Mouse (Mus musculus) subcutaneous adipose tissue, adult 2 months (tissue): ENCODE results near the gene D3Ertd751e. TPM values are rescaled to one million over a fixed set of nuclear protein-coding genes. Genes with fewer than 3 reads are reported as not detected.

ENCODE experiments used
- polyA plus RNA-seq: library from polyadenylated mRNA; depleted of rRNA; stranded (reverse); fragments of >200 nt; gene quantifications from 2 replicates; pipeline ENCODE4 v1.2.3, GENCODE M21; 2012; ENCODE audit warnings: low replicate concordance; rRNA removed

Gene D3Ertd751e
- polyA plus RNA-seq: 1.6 and 4.6 TPM in 2 replicates

DNA sequence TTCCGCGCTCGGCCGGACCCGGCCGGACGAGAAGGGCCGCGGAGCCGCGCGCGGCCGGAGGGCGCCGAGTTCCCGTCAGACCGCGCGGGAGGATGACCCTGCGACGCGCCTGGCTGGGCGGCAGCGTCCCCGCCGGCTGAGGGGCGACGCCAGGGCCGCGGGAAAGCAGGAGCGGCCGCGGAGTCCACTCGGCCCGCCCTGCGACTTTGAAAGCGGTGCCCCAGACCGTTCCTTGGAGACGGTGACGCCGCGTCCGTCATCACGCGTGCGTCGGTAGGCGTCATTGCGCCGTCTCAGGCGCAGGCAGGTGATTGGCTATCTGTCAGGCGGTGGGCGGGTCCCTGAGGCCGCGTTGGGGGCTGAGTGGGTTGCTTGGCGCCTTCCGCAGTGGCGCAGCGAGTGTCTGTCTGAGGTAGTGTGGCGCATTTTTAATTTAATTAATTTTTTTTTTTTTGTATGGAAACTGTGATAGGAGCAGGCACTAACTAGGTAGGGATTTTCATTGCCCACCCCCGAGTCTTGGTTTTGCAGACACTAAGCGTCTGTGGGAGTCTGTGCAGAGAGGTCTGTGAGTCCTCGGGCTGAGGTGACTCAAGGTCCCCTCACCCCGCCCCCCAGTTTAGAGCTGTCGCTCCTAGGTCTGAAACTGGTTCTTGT, at the start of gene D3Ertd751e, which contains the start of gene Sclt1:
TSS of gene D3Ertd751e (plus strand) at position 334 of the 657 bp plus-strand sequence.
TSS of gene Sclt1 (minus strand) at position 237 of the 657 bp plus-strand sequence.

Other genes with a start within 250 kb of the D3Ertd751e start
- 21.2 and 21.7 TPM in 2 replicates for gene Jade1, start 186.9 kb upstream of the D3Ertd751e start, polyA plus RNA-seq
- gene Sclt1, start 97 bp upstream of the D3Ertd751e start, polyA plus RNA-seq: 1.8 and 5.7 TPM in 2 replicates